Mouse (Mus musculus) ES-E14 (cell line): ENCODE results near the gene Ocel1.

Experiments
- CHD2 ChIP-seq: IDR thresholded peaks from 2 replicates; pipeline ENCODE4 v1.6.1; 2014; ENCODE audit warnings: mild to moderate bottlenecking, low read depth, low read length, inconsistent platforms
- HCFC1 ChIP-seq: IDR thresholded peaks from 2 replicates; pipeline ENCODE4 v1.6.1; 2012; ENCODE audit warnings: low read length, inconsistent platforms, borderline replicate concordance; ENCODE audit not compliant: insufficient read depth
- MAFK ChIP-seq: IDR thresholded peaks from 2 replicates; pipeline ENCODE4 v1.6.1; 2014; ENCODE audit warnings: mild to moderate bottlenecking, low read depth, low read length, inconsistent platforms; ENCODE audit not compliant: insufficient read depth
- ZNF384 ChIP-seq: IDR thresholded peaks from 2 replicates; pipeline ENCODE4 v1.6.1; 2012; ENCODE audit warnings: low read depth, low read length, inconsistent platforms

DNA sequence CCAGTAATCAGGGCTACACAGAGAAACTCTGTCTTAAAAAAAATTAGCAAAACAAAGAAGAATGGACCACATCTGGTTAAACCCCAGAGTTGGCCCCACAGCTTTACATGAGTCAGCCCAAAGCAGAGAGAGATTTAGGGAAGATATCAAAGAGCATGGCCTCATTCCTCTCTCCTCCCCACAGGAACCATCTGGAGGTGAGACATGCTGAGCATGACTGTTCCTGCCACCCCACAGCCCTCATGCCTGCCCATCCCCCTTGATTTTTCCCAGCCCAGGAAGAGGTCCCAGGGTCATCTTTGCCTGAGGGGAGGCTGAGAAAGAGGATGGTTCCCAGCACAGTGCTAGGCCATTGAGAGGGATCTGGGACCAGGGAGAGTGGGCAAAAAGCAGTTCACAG, 2.7 kb upstream of the Ocel1 start:
- TF ChIP-seq HCFC1 (no peak), MAFK (no peak), CHD2 (no peak), ZNF384 (no peak)
